Mouse (Mus musculus): ENCODE measurements around the gene Slc15a4.

The Slc15a4 gene

DNA sequence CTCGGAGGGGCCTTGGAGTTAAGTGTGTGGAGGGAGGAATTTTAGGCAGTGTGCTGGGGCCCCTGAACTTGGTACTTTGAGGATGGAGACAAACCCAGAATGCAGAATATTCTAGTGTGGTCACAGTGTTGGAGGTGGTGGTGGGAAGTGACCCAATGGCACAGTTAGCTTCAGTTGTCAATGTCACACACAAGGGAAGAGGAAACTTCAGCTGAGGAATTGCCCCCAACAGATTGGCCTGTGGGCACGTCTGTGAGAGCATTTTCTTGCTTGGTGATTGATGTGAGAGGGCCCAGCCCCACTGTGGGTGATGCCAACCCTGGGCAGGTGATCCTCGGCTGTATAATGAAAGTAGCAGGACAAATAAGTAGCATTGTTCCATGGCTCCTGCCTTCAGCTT, 13.9 kb downstream of the Slc15a4 start:
- no peak for DNase-seq

DNA sequence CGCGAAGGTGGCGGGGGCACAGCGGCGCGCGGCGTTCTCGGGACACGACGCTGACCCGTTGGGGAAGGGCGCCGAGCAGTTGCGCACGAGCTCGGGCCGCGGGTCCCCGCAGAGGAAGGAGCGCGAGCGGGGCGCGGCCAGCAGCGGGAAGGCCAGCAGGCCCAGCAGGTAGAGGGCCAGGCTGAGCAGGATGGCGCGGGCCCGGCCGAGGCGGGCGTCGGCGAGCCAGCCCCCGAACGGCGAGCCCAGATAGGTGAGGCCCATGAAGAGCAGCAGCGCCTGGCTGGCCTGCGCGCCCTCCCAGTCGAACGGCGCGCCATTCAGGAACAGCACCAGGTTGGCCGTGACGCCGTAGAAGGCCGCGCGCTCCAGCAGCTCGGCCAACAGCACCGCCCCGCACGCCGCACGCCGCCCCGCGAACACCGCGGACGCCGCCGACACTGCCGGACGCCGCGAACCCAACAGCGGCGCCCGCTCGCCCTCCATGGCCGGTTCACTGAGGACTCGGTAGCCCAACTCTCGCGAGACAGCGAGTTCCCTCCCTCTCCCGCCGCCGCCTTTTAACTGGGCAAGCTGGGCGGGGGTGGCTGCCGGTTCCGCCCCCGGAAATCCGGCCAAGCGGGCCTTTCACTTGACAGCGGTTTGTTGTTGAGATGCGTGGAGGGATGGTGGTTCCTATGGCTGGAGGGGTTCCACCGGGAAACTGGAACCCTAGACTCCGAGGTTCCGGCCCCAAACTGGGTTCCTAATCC, 15.6 kb downstream of the Slc15a4 start:
- DNase-seq: peak; percentile 96

DNA sequence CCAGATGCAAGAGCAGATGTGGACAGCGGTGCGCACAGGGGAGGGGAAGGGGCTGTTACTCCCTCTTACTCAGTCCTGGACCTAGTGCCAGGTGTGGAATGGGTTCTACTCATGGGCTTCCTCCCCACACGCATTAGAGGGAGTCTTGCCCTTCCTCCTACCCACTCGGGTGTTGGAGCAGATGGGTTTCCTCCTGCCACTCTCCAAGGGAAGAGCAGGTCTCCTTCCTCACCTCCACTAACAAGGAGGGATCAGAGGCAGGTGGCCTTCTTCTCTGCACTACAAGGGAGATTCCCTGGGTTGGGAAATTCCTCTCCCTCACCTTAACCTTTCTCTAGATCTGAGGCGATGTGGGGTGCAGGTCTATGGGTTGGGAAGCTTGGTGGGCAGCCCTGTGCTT, 16.5 kb downstream of the Slc15a4 start:
- peak; percentile 17 for DNase-seq

- DNase-seq: no peak
Observed at GRCm38 (mm10) chr5:127615459-127615858, 17.2 kb downstream of the Slc15a4 start.

- DNase-seq: no peak
Observed at GRCm38 (mm10) chr5:127612397-127612796, 20.3 kb downstream of the Slc15a4 start.

- no peak for DNase-seq
Observed at GRCm38 (mm10) chr5:127611881-127612280, 20.8 kb downstream of the Slc15a4 start.

DNA sequence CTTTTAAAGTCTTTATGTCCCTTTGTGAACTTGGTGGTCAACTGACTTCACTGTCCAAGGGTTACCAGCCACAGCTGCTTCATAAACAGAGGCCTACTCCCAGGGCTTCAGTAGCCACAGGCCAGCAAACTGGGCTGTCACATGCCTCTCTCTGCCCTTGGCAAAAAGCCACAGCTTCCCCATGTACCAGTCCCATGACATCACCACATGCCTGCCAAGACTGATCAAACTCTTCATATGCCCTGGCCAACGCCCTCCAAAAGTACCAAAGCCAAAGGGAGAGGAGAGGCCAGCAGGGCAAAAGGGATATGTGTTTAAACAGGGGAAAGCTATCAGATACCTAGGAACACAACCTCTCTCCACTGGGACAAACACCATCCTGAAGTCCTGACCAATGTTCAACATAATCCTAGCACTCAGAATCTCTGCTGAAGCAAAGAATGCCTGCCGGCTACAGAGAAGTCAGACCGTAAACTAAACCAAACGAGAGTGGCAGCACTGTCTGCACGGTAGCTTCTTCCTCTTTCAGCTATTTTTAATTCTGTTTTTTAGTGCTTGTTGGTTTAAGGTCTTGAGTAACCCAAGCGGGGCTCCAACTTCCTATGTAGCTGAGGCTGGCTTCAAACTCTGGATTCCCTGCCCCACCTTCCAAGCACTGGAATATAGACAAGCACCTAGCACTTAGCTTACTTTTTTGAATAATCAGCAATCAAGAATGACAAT, 21.7 kb downstream of the Slc15a4 start:
- no peak for DNase-seq

- no peak for DNase-seq
Observed at GRCm38 (mm10) chr5:127609191-127609714, 23.4 kb downstream of the Slc15a4 start.

- no peak for DNase-seq
Observed at GRCm38 (mm10) chr5:127607507-127607906, 25.2 kb downstream of the Slc15a4 start.

DNA sequence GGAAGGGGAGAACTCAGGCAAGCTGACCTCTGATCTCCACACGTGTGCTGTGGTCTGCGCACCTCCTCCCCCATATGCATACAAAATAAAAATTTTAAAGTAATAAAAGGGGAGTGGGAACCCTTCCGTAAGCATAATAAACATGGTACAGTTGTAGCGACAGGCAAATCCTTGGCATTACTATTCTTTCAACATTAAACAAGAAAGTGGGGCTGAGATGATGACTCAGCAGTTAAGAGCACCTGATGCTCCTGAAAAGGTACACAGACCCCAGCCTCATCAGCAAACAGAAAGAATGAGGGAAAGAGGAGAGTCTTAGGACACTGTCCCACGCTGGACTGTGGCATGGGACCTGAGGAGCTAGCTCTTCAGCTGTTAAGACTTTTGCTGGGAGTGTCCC, 29.7 kb downstream of the Slc15a4 start:
- DNase-seq: no peak

DNA sequence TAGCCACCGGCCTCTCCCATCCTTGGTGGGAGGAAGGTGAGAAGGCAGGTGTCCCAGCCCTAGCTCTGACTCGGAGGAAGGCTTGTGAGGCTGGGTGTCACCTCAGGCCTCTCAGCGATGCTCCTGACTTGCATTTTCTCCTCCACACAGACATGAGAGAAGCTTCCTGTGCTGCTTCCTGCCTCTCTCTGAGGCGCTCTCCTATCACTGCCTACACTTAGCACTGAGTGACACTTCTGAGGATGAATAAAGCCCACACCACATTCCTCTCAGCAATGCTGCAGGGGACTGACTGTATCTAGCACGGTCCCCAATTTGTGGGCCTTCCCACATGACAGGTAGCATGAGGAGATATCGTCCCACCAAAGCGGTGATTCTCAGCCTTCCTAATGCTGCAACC, 35.8 kb downstream of the Slc15a4 start:
- no peak for DNase-seq

- no peak for DNase-seq
Observed at GRCm38 (mm10) chr5:127595676-127596075, 37.0 kb downstream of the Slc15a4 start.

GRCm38 (mm10) chr5:127592854-127593253, 39.8 kb downstream of the Slc15a4 start:
- no peak for DNase-seq

DNA sequence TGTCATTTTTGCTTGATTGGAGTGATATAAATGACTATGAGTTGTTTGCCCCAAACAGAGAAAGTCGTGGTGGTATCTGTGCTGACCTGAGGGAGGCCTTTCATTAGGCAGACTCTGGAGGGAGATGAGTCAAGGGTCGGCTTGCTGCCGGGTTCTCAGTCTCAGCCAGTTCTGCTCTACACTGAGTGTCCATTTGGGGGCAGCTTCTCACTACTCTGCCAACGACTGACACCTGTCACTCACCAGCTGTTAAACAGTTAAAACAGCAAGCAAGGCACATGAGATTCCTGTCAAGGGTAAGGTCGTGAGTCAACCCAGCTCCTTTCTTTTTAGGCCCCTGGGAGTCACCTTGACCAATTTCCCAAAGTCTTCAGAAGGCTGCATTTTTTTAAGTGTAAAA, 40.3 kb downstream of the Slc15a4 start:
- no peak for DNase-seq

DNA sequence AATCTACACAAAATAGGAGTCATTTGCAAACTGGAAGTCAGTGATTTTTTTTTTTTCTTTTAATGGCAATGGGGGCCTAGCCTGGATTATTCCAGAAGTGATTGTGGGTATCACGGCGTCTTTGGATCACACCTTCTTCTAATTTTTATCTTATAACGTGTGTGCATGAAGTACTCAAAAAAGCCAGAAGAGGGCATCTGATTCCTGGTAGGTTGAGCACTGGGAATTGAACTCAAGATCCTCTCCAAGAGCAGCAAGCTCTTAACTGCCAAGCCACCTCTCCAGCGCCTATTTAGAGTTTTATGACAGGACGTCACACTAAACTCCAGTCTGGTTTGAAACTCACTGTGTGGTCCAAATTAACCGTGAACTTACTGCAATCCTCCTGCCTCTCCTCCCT, 44.8 kb downstream of the Slc15a4 start:
- DNase-seq: no peak

- no peak for DNase-seq
Observed at GRCm38 (mm10) chr5:127583658-127584057, 49.0 kb downstream of the Slc15a4 start.

DNA sequence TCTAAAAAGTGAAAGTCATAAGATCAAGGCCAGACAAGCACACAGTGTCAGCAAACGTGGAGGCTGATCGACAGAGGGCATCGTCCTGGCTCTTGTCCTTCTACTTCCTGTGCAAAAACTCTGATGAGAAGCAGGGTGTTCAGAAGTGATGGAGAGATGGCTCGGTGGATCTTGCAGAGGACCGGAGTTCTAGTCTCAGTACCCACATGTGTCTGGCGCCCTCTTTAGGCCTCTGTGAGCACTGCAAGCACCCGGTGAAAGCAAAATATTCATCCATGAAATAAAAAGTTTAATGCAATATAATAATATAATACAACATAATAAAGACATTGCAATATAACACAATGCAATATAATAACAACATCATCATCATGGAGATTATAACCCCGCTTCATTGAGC, 55.3 kb downstream of the Slc15a4 start:
- no peak for DNase-seq

GRCm38 (mm10) chr5:127567165-127567741, 65.4 kb downstream of the Slc15a4 start:
- no peak for DNase-seq

GRCm38 (mm10) chr5:127561086-127561485, 71.6 kb downstream of the Slc15a4 start:
- no peak for DNase-seq

- no peak for DNase-seq
Observed at GRCm38 (mm10) chr5:127548136-127548535, 84.6 kb downstream of the Slc15a4 start.

DNA sequence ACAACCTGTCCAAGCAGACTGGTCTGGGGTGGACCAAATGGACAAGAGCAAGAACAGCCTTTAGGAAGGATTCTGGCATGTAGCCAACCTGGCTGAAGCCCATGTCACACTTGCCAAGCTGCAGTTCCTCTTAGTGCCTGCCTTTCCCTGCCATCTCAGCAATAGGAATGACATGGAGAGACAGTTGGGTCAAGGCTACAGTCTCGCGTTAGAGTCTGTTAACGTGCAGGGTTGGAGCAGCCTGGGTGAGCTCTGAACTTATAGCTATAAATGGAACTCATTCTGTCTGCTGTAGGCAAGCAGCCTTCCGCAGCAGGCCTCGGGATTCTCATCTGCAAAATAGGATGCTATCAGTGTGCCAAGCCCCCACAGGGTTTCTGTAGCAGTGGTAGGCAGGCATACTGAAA, 86.1 kb downstream of the Slc15a4 start:
- DNase-seq: no peak
